Mouse (Mus musculus) hindbrain, embryonic 15.5 days (tissue): ENCODE results near the gene Slc7a14. TPM values are rescaled to one million over a fixed set of nuclear protein-coding genes. Genes with fewer than 3 reads are reported as not detected.
A peak's percentile ranks its signal among the peaks of the same experiment; 100 is the strongest.

Experiments
- ATAC-seq: fragments of 200-750 bp; cut with Nextera tagmentation; 2 replicates; pipeline ENCODE4 v1.8.0; 2017; ENCODE audit warnings: low read depth, moderate number of reproducible peaks, moderate TSS enrichment; ENCODE audit not compliant: low FRiP score
- H3K27ac ChIP-seq: fragments of 300-500 bp; sonication (generic); replicated peaks from 2 replicates; pipeline ENCODE4 v1.5.1; 2015; ENCODE audit warnings: mild to moderate bottlenecking, inconsistent platforms
- H3K27me3 ChIP-seq: fragments of 300-500 bp; sonication (generic); 2 replicates; pipeline ENCODE4 v1.6.1; 2015; ENCODE audit warnings: control low read depth, inconsistent platforms
- H3K36me3 ChIP-seq: fragments of 300-500 bp; sonication (generic); 2 replicates; pipeline ENCODE4 v1.6.1; 2015; ENCODE audit warnings: control low read depth, inconsistent platforms
- H3K4me1 ChIP-seq: fragments of 300-500 bp; sonication (generic); replicated peaks from 2 replicates; pipeline ENCODE4 v1.6.1; 2015; ENCODE audit warnings: control low read depth, inconsistent platforms
- H3K4me2 ChIP-seq: fragments of 300-500 bp; sonication (generic); 2 replicates; pipeline ENCODE4 v1.6.1; 2015; ENCODE audit warnings: moderate library complexity, mild to moderate bottlenecking, inconsistent platforms
- H3K4me3 ChIP-seq: fragments of 300-500 bp; sonication (generic); 2 replicates; pipeline ENCODE4 v1.5.1; 2015; ENCODE audit warnings: mild to moderate bottlenecking, inconsistent platforms
- H3K9ac ChIP-seq: fragments of 300-500 bp; sonication (generic); 2 replicates; pipeline ENCODE4 v1.6.1; 2015; ENCODE audit warnings: inconsistent platforms
- H3K9me3 ChIP-seq: fragments of 300-500 bp; sonication (generic); 2 replicates; pipeline ENCODE4 v1.6.1; 2016; ENCODE audit warnings: control low read depth, inconsistent platforms
- WGBS: fragments of 180-500 bp; shearing (Covaris S2); methylation state at CpG from one replicate; pipeline ENCODE4 v1.1.7; 2015; 5-methylcytosine and 5-hydroxymethylcytosine counted together
- polyA plus RNA-seq: library from polyadenylated mRNA; unstranded; fragments of >200 nt; fragmentation: Nextera tagmentation; extraction: Ambion mirVana; gene quantifications from 2 replicates; pipeline ENCODE4 v1.2.1, GENCODE M21; 2015

Gene Slc7a14
- polyA plus RNA-seq: 6.8 and 7.2 TPM in 2 replicates

GRCm38 (mm10) chr3:31309934-31310787 is at the start of gene Slc7a14:
Gene Slc7a14 (minus strand): TSS chr3:31310378.
- Histone ChIP-seq H3K4me1 (peaks cover 11% of the 10 kb centered on the region), H3K36me3 (no peaks in the 10 kb centered on the region), H3K9me3 (no peaks in the 10 kb centered on the region), H3K9ac (peak within 1 kb of the TSS; percentile 87), H3K27ac (peak within 1 kb of the TSS; percentile 87), H3K4me3 (peak within 1 kb of the TSS; percentile 88), H3K4me2 (peak within 1 kb of the TSS; percentile 86), H3K27me3 (no peaks in the 10 kb centered on the region)
- peak; percentile 94 for ATAC-seq
- under 1% methylated on average over 33 of the region's 38 CpGs for WGBS

GRCm38 (mm10) chr3:31346540-31346939 is 36.4 kb upstream of the Slc7a14 start:
- Histone ChIP-seq H3K27me3 (no peaks in the 10 kb centered on the region), H3K4me1 (0 out of 2 replicates have a peak, but pooled peaks cover 4% of the 10 kb centered on the region), H3K27ac (no peak overlapping the region), H3K9ac (no peak overlapping the region), H3K4me3 (no peak overlapping the region), H3K36me3 (no peaks in the 10 kb centered on the region), H3K4me2 (no peak overlapping the region), H3K9me3 (no peaks in the 10 kb centered on the region)
- WGBS: 53% methylated on average over 4 of the region's 4 CpGs
- ATAC-seq: no peak; the same call in 1 of the 2 replicates

DNA sequence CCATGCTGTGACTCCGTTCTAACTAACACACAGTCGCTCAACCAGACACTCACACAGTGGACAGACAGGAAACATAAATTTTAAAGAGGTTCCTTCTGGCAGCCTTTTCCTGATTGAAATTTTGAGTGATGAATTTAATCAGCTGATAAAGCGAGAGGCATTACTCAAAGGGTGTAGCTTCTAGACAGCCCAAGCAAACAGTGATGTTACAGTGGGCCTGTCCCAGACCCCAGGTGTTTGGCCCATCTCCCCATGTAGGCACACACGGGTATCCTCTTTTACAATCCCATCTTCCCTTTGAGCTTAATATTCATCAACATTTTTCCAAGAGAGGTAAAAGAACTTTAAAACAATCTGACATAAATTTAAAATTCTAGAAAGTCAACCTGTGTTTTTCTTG is 35.6 kb upstream of the Slc7a14 start:
- Histone ChIP-seq H3K4me3 (no peak overlapping the region), H3K4me2 (no peak overlapping the region), H3K27ac (no peak overlapping the region), H3K36me3 (no peaks in the 10 kb centered on the region), H3K9ac (no peak overlapping the region), H3K9me3 (no peaks in the 10 kb centered on the region), H3K4me1 (0 out of 2 replicates have a peak, but pooled peaks cover 4% of the 10 kb centered on the region), H3K27me3 (no peaks in the 10 kb centered on the region)
- WGBS: 67% methylated on average over 4 of the region's 4 CpGs
- no peak for ATAC-seq

DNA sequence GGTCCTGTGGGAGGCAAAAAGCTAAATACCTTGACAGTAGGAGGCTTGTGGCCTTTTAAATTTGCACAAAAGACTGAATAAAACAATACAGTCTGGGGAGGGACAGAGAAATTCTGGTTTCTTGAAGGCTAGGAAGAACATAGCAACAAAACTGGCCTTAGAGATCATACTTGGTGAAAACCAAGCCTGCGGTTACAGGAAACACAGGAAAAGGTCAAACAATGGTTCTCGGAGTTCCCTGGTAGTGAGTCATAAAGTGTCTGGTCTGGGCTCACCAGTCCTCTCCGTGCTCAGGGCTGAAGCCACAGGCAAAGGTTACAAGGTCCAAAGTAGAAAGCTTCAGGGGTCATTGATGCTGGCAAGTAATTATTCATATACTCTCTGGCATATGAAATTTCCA is 29.1 kb upstream of the Slc7a14 start:
- no peak overlapping the region for H3K27ac ChIP-seq
- WGBS: 75% methylated on average over 3 of the region's 3 CpGs
- H3K4me3 ChIP-seq: no peak overlapping the region
- H3K4me2 ChIP-seq: no peak overlapping the region
- H3K9ac ChIP-seq: no peak overlapping the region
- H3K27me3 ChIP-seq: no peaks in the 10 kb centered on the region
- H3K4me1 ChIP-seq: 0 out of 2 replicates have a peak, but pooled peaks cover 4% of the 10 kb centered on the region
- H3K36me3 ChIP-seq: no peaks in the 10 kb centered on the region
- ATAC-seq: no peak
- no peaks in the 10 kb centered on the region for H3K9me3 ChIP-seq

GRCm38 (mm10) chr3:31328237-31328836 is 18.2 kb upstream of the Slc7a14 start:
- no peak for ATAC-seq
- WGBS: 71% methylated on average over 7 of the region's 7 CpGs
- H3K36me3 ChIP-seq: no peaks in the 10 kb centered on the region
- no peak overlapping the region for H3K4me2 ChIP-seq
- H3K4me1 ChIP-seq: no peaks in the 10 kb centered on the region
- H3K27me3 ChIP-seq: no peaks in the 10 kb centered on the region
- H3K4me3 ChIP-seq: no peak overlapping the region
- no peak overlapping the region for H3K9ac ChIP-seq
- H3K27ac ChIP-seq: no peak overlapping the region
- no peaks in the 10 kb centered on the region for H3K9me3 ChIP-seq

GRCm38 (mm10) chr3:31327791-31328190 is 17.6 kb upstream of the Slc7a14 start:
- no peak overlapping the region for H3K4me2 ChIP-seq
- H3K36me3 ChIP-seq: no peaks in the 10 kb centered on the region
- H3K27ac ChIP-seq: no peak overlapping the region
- H3K4me1 ChIP-seq: no peaks in the 10 kb centered on the region
- WGBS: 90% methylated on average over 5 of the region's 5 CpGs
- no peaks in the 10 kb centered on the region for H3K27me3 ChIP-seq
- H3K9ac ChIP-seq: no peak overlapping the region
- no peaks in the 10 kb centered on the region for H3K9me3 ChIP-seq
- no peak overlapping the region for H3K4me3 ChIP-seq
- ATAC-seq: no peak

DNA sequence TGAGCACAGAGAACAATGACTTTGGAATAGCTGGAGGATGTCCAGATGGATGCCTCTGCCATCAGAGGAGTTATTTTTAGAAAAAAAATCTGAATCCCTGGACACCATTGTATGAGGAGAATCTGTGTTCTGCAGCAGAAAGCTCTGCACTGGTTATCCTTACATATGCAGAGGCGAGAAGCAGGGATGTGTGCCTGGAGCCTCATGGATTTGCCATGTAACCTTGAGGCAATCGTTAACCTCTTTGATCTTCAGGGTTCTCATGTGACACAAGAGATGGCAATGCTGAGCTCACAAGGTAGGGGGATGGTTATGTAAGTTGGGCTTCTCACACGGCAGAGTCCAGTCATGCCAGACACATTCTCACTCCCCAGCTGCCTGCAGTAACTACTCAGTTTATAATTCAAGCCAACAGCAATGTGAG is 14.1 kb upstream of the Slc7a14 start:
- no peaks in the 10 kb centered on the region for H3K27me3 ChIP-seq
- H3K9me3 ChIP-seq: no peaks in the 10 kb centered on the region
- no peak overlapping the region for H3K4me2 ChIP-seq
- no peaks in the 10 kb centered on the region for H3K4me1 ChIP-seq
- H3K27ac ChIP-seq: no peak overlapping the region
- 70% methylated on average over 3 of the region's 3 CpGs for WGBS
- H3K36me3 ChIP-seq: no peaks in the 10 kb centered on the region
- H3K4me3 ChIP-seq: no peak overlapping the region
- ATAC-seq: no peak
- no peak overlapping the region for H3K9ac ChIP-seq

DNA sequence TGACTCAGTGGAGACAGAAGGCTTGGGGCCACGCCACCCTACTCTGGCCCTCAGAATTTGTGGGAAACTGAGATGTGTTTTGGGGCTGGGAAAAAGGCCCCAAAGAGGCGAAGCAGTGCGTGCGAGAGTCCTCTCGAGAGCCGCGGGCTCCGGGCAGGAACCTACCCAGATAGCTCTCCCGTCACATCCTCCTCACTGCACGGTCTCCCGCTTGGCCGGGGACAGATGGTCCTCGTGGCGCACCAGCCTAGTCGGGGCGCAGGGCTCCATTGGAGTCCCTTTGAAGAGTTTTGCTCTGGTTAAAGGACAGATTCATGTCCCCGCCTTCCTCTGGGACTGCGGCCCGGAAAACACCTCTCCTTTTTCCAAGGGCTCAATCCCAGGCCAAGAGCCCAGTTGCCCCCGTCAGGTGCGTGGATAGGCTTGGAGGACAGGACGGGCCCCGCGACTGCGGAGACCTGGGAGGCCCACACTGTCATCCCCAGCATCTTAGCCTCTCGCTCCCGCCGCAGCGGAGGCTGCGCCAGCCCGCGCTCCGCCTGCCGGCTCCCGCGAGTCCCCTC is 726 bp downstream of the Slc7a14 start:
- WGBS: under 1% methylated on average over 36 of the region's 36 CpGs
- peak overlapping the region; percentile 87 for H3K27ac ChIP-seq
- H3K9me3 ChIP-seq: no peaks in the 10 kb centered on the region
- H3K27me3 ChIP-seq: no peaks in the 10 kb centered on the region
- peak; percentile 73 for ATAC-seq
- no peaks in the 10 kb centered on the region for H3K36me3 ChIP-seq
- H3K4me3 ChIP-seq: peak overlapping the region; percentile 88
- peaks cover 11% of the 10 kb centered on the region for H3K4me1 ChIP-seq
- H3K4me2 ChIP-seq: peak overlapping the region; percentile 86
- H3K9ac ChIP-seq: peak overlapping the region; percentile 87

GRCm38 (mm10) chr3:31308906-31309305 is 1.3 kb downstream of the Slc7a14 start:
- Histone ChIP-seq H3K27ac (peak overlapping the region; percentile 87), H3K4me1 (peaks cover 11% of the 10 kb centered on the region), H3K9ac (peak overlapping the region; percentile 87), H3K27me3 (no peaks in the 10 kb centered on the region), H3K4me2 (peak overlapping the region; percentile 86), H3K4me3 (peak overlapping the region; percentile 88), H3K36me3 (no peaks in the 10 kb centered on the region), H3K9me3 (no peaks in the 10 kb centered on the region)
- WGBS: 2% methylated on average over 14 of the region's 14 CpGs
- 0 out of 2 replicates have a peak, but pooled peaks have one; percentile 0 for ATAC-seq

GRCm38 (mm10) chr3:31307936-31308335 is 2.2 kb downstream of the Slc7a14 start:
- H3K4me3 ChIP-seq: peak overlapping the region; percentile 88
- H3K27me3 ChIP-seq: no peaks in the 10 kb centered on the region
- H3K4me1 ChIP-seq: peaks cover 11% of the 10 kb centered on the region
- H3K9me3 ChIP-seq: no peaks in the 10 kb centered on the region
- WGBS: 84% methylated on average over 6 of the region's 6 CpGs
- H3K27ac ChIP-seq: no peak overlapping the region
- peak overlapping the region; percentile 86 for H3K4me2 ChIP-seq
- H3K36me3 ChIP-seq: no peaks in the 10 kb centered on the region
- ATAC-seq: no peak
- no peak overlapping the region for H3K9ac ChIP-seq

DNA sequence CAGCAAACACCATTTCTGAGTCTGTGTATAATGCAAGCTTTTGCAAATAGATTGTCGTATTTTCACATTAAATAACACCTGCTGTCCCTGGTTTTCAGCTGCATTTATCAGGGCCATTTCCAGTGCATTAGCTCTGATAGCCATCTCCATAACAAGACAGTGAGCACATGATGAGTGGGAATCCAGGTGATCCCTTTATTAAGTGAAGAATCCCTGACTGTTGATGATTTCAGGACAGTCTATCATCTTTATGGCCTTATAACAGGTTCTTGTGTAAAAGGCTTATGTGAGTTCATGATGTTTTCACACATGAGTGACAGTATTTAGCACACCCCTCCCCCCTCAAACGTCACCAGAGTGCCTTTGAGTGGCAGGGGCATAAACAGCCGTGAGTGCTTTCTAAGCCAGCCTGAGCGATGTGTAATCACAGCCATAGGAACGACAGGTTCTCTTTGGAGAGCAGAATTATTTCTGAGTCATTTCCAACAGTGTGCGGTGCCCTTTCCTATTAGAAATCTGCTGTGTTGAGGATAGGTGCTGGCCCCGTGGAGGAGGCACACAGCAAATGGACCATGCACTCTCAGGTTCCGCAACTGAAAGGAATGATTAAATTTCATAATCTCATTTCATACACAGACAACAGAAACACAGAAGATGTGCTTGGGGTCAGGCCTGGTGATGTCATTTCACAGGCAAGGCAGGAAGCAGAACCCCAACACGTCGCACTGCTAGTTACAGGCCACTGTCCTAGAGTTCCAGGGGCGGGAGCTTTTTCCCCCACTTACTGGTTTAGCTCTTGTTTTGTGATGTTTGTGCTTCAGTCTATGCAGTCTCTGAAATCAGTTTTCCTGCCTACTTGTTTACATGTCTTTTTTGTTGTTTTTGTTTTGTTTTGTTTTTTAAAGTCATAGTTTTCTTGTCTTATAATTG is 18.2 kb downstream of the Slc7a14 start:
- ATAC-seq: 0 out of 2 replicates have a peak, but pooled peaks have one; percentile 39
- no peak overlapping the region for H3K4me2 ChIP-seq
- peaks cover 4% of the 10 kb centered on the region for H3K4me1 ChIP-seq
- no peaks in the 10 kb centered on the region for H3K9me3 ChIP-seq
- no peaks in the 10 kb centered on the region for H3K36me3 ChIP-seq
- H3K4me3 ChIP-seq: no peak overlapping the region
- no peaks in the 10 kb centered on the region for H3K27me3 ChIP-seq
- no peak overlapping the region for H3K27ac ChIP-seq
- no peak overlapping the region for H3K9ac ChIP-seq
- WGBS: 59% methylated on average over 11 of the region's 11 CpGs
